Mouse (Mus musculus): ENCODE measurements at regions not wholly inside any gene's neighbourhood (a gene's known extent, or its start where the extent isn't known, plus 50 kb on each side); places are given as distances from the start of the nearest gene placed in this dataset.

DNA sequence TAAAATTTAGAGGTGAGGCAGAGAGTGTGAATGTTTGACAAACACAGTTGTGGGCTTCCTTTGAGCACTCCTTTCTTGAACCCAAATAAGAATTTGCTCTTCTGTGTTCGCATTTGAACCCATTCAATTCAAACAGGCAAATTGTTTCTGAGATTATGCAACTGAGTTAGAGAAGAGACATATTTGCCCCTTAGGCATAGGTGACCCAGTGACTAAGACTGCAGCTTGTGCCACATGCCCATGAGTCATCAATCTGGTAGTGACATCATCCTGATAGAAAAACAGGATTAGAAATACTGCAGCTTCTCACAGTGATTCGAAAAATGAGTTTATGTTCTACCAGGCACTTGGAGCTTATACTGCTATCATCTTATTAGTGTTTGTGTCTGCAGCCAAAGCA is 67.2 kb downstream of the Zfp622 start:
- no peak for ATAC-seq (ENCODE audit: low TSS enrichment)

DNA sequence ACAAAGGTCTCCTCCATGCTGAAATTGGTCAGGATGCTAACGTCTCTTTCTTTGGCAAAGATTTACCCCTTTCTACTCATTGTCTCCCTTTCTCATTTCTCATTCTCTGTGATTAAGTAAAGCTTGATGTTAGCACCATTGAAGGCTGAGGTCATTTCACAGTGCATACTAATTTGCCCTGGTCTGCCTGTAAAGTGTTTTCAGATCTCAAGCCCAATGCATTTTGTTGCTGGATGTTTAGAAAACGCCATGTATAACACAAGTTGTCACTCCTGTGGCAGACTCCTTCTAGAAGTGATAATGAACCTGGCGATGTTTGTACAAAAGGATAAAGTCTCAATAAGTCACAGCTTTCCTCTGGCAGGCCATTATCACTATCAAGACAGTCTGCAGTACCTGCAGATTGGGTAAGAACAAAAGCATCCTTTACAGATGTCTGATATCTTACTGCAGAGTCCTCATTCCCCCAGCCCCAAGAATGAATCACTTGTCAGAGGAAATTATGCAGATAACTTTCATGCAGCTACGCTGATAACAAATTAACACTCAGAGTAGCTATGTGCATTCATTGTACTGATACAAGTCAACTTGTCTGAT is 68.7 kb downstream of the Zfp622 start:
- ATAC-seq (ENCODE audit: low TSS enrichment) = no peak

DNA sequence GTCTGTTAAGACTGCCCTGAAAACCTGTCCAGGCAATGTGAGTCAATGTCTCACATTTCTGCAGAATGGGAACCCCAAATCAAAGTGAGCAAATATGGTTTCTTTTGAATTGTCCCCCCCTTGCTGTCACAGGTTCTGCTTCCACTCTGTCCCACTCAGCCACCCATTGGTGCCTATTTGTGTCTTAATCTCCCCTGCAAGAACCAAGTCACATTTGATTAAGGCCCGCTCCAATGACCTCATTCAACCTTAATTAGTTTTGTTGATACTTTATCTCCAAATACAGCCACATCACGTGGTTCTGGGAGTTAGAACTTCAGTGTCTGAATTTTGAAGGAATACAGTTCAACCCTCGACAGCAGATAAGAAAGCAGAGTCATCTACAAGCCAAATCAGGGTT is 73.9 kb downstream of the Zfp622 start:
- ATAC-seq (ENCODE audit: low TSS enrichment) = no peak

DNA sequence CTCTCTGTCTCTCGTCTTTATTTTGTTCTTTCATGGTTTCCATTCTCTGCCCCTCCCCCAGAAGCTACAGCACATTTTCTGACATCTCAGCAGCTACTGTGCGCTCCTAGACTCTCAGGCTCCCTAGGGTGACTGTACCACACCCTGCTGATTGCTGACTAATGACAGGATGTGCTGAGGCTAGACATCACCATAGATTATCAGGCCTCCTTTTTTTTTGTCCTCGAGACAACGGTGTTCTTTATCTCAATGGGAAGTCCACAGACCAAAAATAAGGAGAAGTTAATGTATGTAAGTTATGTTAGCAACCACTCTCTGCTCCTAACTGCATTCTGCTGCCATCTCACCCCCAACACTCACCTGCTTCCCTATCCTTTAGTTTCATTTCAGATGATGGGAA is 116.0 kb downstream of the Zfp622 start:
- no peak for ATAC-seq (ENCODE audit: low TSS enrichment)

DNA sequence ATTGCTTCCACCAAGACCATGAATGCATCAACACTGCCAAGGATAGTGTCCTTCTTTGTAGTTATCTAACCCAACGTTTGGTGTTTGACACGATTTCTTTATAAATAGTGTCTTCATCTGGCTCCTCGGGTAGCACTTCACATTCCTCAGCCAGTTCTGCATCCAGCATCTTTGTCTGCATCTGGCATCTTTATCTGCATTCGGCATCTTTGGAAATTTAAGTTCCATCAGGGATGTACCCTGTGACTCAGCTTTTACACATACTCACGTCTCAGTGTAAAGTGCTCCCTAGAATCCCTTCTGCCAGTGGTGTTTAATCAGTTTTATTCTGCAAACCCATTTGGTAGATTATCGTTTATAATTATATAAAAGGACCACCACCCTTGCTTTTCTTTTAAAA is 123.8 kb downstream of the Zfp622 start:
- ATAC-seq (ENCODE audit: low TSS enrichment) = peak; percentile 91

DNA sequence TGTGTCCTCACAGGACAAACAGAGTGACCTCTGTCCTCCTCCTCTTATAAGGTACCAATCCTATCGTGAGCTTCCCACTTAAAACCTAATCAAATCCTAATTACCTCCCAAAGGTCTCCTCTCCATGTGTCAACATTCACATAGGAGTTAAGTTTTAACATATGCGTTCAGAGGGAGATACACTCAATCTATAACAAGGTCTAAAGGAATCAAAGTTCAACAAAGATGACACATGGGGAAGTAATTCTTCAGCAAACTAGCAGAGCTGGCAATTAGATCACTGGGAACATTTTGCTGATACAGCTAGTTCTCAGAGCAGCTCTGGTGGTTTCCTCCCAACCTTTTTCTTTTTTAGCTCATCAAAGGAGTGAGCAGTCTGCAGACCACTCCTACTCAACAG is 160.0 kb downstream of the Zfp622 start:
- ATAC-seq (ENCODE audit: low TSS enrichment) = no peak

DNA sequence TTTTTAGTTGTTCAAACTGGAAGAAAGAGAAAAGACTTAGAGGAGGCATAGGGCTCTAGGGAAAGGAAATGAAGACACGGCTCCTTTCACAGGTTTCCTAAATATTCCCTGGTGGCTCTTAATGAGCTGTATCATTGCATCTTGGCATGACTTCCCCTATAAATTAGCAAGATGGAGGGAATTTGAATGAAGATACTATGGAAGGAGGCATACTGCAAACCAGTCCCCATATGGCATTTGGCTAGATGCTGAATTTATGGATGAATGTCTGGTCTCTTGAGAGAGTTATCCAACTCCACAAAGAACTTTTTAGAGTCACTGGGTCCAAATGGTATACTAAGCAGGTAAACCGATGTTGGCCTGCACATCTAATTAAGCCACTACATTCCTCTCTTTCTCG is 150.3 kb upstream of the March11 start:
- no peak for ATAC-seq (ENCODE audit: low TSS enrichment)

DNA sequence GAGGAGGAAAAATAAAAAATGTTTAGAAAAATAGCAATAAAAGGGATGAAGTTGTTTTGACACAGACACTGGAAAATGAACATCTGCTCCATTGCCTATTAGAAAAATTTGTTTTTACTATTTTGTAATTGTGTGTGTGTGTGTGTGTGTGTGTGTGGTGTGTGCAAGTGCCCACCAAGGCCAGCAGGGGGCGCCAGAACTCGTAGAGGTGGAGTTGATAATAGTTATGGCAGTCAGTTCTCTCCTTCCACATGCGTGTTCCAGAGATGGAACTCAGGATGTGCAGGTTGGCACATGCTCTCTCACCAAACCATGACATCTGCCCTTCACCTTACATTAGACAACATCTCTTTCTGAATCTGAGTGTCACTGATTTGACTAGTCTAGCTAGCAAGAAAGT is 123.9 kb upstream of the March11 start:
- ATAC-seq (ENCODE audit: low TSS enrichment) = no peak

DNA sequence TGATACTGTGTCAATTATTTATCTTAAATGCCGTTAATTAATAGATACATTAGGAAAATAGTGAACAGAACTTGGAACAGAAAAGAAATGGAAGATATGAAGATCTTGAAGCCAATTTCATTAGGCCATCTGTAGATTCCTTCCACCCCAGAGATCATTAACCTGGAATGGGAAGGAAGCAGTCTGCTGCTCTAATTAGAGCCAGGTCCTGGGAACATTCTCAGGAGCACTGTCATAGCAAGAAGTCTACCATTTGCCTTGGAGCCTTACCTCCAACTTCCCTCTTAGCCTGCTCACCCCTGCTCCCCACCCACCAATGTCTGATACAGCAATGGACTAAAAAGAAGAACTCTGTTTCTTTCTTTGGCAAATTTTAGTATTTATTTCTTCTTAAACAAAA is 113.3 kb upstream of the March11 start:
- ATAC-seq (ENCODE audit: low TSS enrichment) = no peak

DNA sequence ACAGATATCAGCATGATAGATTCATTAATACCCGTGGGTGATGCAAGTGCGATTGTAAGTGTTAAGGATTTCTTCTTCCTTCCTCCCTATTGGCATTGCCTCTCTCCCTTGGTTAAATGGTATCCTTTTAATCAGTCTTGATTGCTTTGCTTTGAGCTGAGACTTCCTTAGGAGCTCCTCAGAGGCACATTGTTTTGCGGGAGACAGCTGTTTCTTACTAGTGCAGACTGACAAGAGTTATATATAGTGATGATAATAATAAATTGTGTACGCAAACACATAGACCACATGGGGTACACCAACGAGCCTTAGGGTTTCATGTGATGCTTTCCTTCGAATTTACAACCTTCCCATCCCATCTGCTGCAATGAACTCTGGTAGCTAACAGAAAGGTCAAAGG is 102.0 kb upstream of the March11 start:
- ATAC-seq (ENCODE audit: low TSS enrichment) = no peak

DNA sequence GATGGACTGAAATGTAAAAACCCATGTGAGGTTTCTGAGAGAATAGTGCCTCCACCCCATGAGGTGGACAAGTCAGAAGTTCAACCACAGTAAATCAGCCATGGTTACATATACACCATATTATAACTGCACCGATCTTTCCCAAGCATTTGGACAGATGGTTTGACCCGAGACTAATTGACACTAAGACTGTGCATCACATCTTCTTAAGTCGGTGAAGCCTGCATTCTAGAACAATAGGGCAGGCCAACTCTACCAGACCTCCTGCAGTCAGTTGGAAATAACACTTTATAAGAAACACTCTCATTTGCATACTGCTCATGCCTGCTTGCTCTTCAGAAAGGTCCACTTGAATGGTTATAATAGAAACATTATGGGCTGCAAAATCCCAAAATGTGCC is 88.0 kb upstream of the March11 start:
- ATAC-seq (ENCODE audit: low TSS enrichment) = no peak

DNA sequence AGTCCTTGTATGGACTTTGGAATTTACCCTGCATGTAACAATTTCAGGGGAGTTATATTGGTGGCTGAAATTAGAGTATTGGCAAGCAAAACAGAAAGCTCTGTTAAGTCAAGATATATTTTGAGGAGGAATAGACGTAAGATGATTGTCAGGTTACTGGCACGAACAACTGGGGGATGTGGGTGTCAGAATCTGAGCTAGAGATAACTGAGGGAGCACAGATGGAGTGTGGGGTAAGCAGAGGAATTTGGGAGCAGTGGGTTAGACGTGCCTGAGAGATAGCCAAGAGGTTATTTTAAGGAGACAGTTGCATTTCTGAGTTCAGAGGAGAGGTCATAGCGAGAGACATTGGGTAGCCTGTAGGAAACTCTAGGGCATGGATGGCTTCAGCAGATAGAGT is 80.2 kb upstream of the March11 start:
- ATAC-seq (ENCODE audit: low TSS enrichment) = peak; percentile 31; the same call in 1 of the 2 replicates

Measured in frontal cortex, adult (tissue).